Mouse (Mus musculus): ENCODE measurements around the gene Elavl3.
"Not testable (repeated sequence)": the region's sequence is repeated elsewhere in the genome, so short reads cannot be mapped to it uniquely, and the experiment has no call there.

The Elavl3 gene

DNA sequence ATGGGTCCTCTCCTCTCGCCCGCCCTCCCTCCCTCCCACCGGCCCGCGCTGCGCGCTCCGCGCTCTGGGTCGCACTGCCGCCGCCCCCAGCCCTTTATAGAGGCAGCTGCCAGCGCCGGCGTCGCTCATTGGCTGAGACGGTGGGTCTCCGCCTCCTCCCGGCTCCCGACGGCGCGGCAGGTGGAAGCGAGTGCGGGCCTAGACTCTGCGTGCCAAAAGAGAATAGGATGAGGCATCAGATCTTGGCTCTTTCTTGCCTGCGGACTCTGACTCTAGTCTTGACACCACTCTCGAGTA lies at the start of gene Elavl3:
Gene Elavl3, minus strand, starts transcription at position 66 of the 297 bp plus-strand sequence.
- DNase-seq (ENCODE audit: low spot score) = no peak

DNA sequence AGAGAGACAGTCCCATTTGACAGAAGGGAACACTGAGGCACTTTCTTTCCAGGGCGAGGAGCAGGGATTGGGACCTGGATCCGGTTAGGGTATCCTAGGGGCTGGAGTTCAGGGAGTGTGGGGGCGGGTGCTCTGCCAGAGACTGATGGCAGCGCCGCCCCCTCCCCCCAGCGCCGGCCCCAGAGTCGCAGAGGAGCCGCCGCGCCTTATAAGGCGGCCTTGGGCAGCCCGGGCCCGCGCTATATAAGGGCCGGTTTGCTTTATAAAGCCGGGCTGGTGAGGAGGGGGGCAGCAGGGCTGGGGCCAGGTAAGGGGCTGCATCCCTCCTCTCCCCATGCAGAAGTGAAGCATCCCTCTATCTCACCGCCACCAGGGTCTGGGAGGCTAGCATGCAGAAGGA lies 48.1 kb upstream of the Elavl3 start:
- no peak for DNase-seq (ENCODE audit: low spot score)

DNA sequence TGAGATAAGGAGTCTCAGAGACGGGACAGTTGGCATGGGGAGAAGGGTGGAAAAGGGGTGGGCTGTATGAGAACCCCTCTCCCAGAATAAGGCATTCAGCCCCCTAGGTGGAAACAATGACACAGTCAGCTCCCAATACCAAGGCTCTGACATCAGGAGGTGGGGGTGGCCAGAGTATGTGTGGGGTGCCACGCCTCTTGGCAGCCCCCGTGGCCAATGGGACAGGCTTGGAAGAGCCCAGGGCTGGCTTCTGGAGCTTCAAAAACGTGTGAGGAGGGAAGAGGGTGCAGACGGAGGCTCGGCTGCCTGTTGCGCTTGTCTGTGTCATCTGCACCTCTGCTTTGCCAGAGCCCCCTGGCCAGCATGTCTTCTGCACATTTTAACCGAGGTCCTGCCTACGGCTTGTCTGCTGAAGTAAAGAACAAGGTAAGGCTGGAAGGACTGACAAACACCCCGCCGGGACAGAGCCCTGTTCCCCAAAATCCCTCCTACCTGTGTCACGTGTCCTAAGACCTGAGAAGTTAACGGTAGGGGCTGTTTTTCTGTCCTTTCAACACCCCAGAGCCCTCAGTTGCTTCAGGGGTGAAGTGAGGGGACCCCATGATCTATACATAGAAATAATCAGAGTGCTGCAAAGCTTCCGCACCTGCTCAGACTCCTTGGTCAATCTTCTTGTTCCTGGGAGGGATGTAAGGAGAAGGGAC lies 47.3 kb upstream of the Elavl3 start, which contains the start of gene Cnn1:
Gene Cnn1, plus strand, starts transcription at position 224 of the 704 bp plus-strand sequence.
- no peak for DNase-seq (ENCODE audit: low spot score)

DNA sequence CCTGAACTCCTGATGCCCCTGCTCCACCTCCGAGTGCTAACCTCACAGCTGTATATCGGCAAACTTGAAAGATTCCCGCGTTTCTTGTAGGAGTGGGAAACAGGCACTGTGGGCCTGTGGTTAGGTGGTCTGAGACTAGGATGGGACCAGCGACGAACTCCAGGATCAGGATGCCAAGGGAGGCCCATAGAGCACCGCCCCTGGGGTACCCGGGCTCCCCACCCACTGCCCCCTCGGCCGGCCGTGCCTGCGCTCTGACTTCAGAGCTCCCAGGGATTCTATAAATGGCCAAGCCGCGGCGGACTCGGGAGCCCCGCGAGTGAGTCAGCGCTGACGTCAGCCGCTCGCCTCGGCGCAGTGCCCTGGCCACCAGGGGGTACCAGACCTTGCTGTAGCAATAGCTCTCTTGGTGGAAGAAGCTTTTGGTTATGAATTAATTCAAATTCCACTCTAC lies 44.1 kb upstream of the Elavl3 start:
- DNase-seq (ENCODE audit: low spot score) = peak; percentile 55

DNA sequence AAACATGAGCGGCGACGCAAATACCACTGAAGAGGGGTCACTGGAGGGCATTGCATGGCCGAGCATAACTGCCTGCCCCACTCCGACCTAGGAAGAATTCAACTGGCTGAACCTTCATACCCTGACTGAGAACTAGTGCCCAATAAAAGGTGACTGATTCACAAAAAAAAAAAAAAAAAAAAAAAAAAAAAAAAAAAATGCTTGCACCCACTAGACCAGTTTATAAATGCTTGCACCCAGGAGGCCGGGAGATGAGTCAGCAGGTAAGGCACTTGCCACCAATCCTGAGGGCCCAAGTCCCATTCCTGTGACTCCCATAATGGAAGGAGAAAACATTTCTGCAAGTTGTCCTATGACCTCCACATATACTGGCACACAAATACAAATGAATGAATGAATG lies 40.9 kb upstream of the Elavl3 start:
- DNase-seq (ENCODE audit: low spot score) = no peak

DNA sequence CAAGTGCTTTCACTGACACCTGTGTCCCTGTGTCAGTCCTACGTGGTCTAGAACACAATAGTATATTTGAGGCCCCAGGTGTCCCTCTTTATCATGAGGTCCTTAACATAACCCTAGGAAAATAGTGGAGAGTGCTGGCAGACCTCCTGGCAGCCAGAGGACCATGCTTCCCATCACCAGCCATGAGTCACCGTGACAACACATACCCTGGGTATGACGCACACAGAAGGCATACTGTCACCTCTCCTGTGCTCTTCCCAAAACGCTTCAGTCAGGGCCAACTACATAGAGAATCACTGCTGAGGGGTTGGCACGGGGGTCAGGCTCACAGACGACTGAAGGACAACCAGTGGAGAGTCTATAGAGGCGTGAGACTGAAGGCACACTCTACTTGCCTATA lies 38.2 kb upstream of the Elavl3 start:
- DNase-seq (ENCODE audit: low spot score) = no peak

DNA sequence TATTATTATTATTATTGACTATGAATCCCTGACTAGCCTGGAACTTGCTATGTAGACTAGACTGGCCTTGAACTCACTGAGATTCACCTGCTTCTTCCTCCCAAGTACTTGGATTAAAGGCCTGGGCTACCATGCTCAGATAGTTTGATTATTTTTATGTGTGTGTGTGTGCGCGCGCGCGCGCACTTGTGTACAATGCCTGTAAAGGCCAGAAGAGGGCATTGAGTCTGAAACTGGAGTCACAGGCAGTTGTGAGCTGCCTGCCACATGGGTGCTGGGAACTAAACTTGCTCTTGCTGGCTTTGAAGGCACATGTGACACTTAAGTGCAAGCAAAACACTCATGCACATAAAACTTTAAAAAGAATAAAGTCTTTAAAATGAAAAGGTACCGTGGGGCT lies 37.5 kb upstream of the Elavl3 start:
- no peak for DNase-seq (ENCODE audit: low spot score)

DNA sequence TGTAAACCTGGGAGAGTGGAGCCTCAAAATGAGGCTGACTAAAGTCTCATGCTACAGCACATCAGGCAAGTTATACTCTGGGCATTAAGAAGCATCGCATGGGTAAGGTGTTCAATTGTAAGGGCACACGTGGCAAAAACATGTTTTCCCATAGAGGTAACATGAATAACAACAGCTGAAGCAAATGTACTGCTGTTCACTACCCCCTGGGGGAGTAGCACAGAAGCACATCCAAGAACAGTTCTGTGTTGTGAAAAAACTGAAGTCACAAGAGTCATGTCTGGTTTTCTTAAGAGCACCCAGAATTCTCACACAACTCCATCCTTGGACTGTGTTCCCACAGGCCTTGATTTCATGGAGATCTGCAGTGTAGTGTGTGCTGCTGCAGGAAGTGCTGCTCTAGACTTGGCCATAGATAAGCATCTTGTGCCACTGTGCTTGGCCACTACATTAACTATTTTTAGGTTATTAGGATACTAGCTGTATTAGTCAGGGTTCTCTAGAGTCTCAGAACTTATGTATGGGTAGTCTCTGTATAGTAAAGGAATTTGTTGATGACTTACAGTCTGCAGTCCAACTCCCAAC lies 35.3 kb upstream of the Elavl3 start:
- DNase-seq (ENCODE audit: low spot score) = no peak

DNA sequence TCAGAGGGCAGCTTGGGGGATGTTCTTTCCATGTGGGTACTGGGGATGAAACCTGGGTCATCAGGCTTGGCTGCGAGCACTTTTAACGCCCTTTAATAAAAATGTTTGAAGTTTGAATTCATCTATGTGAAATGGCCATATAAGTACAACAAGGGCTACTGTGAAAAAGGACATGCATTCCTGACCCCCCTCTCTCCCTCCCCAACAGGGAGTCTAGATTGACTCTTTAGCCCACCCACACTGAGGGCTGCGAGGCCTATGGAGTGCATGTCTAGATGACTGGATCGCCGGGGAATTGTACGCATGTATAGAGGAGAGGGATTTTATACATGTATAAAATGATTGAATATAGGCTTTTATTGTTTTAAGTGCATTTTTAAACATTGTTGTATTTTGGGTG lies 34.2 kb upstream of the Elavl3 start:
- no peak for DNase-seq (ENCODE audit: low spot score)

DNA sequence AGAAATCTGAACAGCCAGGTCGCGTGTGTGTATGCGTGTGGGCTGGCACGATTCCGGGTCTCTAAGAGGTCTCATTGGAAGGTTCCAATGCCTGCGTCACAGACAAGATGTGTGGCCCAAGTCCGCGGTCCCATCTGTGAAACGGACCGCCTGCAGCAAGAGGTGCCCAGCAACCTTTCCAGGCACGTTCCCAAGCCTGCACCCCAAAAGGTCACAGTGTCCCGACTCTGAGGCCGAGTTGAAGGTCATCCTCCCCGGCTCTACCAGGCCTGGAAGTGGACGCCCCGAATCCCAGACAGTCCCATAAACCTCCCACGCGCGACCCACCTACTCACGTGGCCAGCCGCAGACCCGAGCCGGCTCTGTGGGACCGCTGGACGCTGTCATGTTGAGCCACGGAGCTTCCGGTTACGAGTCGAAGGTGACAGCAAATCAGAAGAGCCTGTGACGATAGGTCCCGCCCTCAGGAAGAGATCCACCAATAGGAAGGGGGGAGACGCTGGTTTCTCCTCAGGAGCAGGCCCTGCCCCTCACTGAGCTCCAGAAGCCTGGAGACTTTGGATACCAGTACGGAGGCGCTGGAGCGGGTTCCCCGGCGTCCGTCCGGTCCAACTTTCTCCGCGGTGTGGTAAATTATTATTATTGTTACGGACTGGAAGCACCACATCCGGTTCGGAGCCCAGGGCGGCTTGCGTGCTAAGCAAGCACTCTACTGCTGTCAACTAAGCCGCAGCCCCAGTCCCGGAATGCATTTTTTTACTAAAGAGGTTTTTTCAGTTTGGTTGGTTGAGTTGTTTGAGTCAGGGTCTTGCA lies 33.4 kb upstream of the Elavl3 start, which contains the start of gene Ecsit:
Gene Ecsit, minus strand, starts transcription at position 417 of the 813 bp plus-strand sequence.
- peak; percentile 62 for DNase-seq (ENCODE audit: low spot score)

DNA sequence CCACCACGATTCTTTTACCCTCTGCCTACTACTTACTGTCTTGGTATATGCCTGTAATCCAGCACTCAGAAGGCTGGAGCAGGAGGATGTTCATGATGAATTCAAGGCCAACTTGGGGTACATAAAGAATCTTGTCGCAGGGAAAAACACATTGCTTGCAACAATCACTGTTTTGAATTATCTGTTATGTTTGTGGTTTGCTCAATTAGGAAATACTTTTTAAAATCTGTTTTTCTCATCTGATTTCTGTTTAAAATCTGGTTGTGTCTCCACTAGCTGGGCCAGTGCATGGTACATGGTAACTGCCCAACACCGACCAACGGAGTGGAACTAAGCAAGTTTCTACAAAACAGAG lies 32.8 kb upstream of the Elavl3 start:
- DNase-seq (ENCODE audit: low spot score) = no peak

DNA sequence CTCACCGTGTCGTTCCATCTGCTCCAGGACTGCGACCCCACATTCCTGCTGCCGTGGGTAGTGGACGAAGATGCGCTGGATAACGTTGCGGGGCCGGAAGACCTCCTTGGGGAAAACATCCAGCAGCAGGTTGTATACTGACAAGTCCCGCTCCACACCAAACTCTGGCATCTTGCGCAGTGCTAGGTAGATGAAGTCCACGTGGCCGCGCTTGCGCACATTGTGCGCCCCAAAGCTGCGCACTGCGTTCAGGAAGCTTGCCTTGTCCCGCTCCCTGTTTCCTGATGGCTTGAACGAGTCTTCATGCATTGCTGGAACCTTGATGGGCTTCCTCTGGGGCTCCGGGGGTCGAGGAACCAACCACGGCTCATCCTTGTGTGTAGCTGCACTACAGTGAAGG lies 24.4 kb upstream of the Elavl3 start:
- no peak for DNase-seq (ENCODE audit: low spot score)

DNA sequence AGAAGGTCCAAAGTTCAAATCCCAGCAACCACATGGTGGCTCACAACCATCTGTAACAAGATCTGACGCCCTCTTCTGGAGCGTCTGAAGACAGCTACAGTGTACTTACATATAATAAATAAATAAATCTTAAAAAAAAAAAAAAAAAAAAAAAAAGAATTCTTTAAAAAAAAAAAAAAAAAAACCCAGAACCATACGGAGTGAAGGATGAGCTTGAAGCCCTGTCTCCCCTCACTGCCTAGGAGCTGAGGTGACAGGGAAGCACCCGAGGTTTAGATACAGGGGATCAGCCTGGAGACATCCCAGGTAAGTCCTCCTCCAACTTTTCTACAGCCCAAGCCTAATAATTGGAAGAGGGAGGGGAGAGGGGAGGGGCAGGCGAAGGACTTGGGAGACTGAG lies 24.0 kb upstream of the Elavl3 start:
- DNase-seq (ENCODE audit: low spot score) = not testable (repeated sequence)

DNA sequence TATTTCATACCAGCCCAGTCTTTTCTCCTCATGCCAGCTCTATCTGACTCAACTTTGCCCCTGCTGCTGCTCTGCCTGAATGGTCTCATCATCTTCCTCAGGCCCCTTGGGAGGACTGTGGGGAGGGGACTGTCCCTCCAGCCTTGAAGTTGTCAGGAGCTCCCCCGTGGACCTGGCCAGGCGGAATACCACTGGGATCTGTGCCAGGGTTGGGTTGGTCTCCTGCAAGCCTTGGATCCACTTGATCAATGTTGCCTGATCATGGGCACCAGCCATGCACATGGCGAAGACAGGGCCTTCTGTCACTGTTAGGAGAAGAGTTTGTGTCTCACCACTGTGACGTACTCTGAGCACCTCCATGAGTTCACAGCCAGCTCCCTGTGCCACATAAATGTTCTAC lies 20.5 kb upstream of the Elavl3 start:
- DNase-seq (ENCODE audit: low spot score) = no peak

DNA sequence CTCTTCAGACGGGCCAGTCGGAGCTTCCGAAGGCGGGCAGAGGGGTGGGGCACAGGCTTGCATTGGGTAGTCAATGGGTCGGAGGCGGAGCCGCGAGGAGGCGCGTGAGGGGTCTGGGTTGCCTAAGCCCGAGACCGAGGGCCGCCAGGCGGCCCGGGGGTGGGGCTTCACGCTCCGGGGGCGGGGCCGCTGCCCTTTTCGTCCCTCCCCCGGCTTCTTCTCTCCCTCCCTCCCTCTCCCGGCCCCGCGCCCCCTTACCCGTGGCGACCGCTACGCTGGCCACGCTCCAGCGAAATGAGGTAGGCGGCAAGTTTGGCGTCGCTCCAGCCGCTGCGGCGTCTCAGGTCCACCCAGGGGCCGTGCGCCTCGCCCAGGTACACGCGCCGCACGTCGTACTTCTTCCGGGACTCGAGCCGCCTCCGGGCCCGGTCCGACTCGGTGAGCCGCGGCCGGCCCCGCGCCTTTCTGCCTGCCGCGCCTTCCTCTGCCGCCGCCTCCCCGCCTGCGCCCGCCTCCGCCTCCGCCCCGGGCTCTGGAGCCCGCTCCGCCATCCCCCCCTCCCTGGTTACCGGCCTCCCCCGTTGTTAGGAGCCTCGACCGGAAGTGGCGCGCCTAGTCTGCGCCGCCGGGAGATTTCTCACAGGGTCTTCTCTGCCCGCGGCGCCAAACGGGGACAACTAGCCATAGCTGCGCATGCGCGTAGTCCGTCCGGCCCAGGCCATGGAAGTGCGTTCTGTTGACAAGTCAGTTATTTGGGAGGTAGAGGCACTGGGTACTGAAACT lies 19.2 kb upstream of the Elavl3 start, which contains the start of the genes Gm49318 and Zfp653:
Gene Gm49318, minus strand, starts transcription at position 469 of the 783 bp plus-strand sequence.
Gene Zfp653, minus strand, starts transcription at position 586 of the 783 bp plus-strand sequence.
- DNase-seq (ENCODE audit: low spot score) = peak; percentile 93

DNA sequence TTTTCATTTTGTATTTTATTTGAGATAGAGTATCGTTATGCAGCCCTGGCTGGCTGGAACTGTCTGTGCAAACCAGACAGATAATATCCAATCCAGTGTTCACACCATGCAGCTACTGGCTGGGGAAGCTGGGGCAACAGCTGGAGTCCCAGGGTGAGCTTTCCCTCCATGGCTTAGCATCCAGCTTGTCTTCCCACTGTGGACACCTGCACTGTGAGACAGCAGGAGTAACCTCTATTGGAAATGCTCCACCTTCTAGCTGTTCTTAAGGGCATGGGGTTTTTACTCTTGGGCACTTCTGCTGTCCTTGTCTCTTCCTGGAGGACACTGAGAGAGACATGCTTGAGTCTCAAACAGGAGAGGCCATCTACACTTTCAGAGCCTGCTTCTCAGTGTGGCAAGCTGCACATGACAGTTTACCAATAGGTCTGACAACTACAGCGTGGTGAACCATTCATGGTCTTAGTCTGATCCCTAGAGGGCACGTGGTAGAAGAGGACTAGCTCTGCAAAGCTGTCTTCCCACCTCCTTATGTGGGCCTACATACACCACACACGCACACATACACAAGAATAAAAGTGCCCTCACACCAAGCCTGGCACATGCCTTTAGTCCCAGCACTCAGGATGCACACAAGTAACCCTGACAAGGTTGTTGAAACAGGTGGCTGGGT lies 18.2 kb upstream of the Elavl3 start:
- no peak for DNase-seq (ENCODE audit: low spot score)

DNA sequence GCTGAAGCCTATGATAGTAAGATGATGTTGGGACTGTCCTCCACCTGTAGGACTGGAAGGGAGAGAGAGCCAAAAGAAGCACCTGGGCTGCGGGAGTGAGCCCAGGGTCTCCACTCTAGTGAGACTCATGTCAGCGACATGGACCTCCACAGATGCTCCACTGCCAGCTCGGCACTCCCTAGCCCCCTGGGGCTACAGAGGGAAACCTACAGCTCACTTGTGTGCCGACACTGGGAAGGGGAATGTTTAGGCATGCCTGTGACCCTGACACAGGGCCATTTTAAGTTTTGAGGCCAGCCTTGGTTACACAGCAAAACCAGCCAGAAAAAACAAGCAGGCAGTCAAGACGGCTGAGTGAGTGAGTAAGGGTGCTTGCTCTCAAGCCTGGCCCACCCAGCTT lies 15.4 kb upstream of the Elavl3 start:
- no peak for DNase-seq (ENCODE audit: low spot score)

DNA sequence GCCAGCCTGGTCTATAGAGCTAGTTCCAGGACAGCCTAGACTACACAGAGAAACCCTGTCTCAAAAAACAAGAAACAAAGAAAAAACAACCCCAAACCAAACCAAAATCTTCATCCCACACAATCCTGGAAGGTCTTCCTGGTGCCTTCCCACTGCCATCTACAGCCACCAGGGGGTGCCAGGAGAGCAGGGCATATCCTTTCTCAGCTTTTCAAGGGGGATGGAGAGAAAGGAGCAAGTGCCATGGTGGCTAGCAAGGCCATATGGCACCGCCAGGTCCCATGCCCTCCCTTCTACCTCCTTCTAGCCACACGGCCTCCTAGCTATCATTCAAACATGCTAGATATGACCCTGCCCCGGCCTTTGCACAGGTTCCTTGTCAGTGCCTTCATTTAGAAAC lies 14.6 kb upstream of the Elavl3 start:
- DNase-seq (ENCODE audit: low spot score) = no peak

DNA sequence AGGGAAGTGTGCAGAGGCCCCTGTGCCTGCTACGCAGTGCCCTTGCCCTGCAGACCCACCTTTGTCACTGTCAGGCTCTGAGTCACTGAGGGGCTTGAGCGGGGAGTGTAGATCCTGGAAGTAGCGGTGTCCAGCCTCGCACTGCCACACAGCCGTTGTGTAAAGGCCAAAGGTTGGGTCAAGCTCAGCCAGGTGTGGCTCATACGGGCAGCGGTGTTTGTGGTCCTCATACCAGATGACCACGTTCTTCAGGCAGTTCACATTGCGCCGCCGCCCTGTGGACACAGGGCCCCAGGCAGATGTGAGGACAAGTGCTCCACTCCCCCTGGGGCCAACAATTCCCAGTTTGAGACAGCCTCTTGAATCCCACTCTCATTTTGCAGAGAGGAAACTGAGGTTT lies 13.8 kb upstream of the Elavl3 start:
- DNase-seq (ENCODE audit: low spot score) = no peak

DNA sequence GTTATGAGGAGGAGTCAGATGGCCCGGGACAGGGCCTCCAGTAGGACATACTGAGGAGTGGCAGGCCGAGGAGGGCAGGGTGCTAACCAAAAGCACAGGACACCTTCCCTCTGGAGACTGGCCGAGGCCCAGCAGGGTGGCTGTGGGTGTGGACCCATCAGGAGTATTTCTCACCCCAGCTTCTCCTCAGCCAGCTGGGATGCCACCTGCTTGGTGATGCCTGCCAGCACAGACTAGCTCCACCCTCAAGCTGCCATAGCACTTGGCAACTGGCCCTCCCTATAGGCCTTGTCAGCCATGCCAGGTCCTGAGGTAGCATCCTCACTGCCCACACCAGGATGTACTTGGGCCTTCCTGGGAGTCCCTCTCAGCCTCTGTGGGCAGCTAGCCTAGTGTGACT lies 12.5 kb upstream of the Elavl3 start:
- no peak for DNase-seq (ENCODE audit: low spot score)

DNA sequence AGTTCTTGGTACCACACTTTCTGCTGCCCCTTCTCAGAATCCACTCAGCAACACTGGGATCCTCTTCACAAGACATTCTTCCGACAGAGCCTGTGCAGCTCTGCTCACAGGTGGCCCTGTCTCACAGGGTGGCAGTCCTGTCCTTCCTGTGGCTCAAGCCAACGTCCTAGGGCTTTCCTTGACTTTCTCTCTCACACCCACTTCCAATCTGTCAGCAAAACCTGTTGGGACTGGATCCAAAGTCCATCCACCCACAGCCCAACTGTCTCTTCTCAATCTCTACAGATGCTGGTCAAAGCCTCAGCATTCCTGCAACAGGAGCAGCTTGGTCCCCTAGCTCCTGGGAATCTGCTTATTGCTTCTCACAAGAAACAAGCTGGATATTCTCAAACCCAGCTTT lies 9.5 kb upstream of the Elavl3 start:
- no peak for DNase-seq (ENCODE audit: low spot score)

DNA sequence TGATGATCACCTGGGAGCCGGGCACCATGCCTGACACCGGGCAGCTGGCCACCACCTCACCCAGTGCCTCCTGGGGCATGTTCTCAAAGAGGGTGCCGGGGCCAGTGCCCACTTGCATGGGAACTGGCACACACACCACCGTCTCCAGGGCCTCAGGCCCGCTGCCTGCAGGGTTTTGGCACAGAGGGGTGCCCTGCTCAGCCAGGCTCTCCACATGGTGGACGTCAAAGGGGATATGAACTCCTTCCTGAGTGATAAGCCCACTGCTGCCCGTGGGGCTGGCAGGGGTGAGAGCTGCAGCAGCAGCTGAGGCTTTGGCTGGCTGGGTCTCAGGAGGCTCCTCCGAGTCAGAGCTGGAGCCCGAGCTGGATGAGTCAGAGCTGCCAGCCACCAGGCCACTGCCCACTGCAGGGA lies 6.2 kb upstream of the Elavl3 start:
- DNase-seq (ENCODE audit: low spot score) = no peak
